Mouse (Mus musculus) urinary bladder, adult 2 months (tissue): Measurements from ENCODE around the gene Hoxd12. TPM values are rescaled to one million over a fixed set of nuclear protein-coding genes. Genes with fewer than 3 reads are reported as not detected.
A peak's percentile ranks its signal among the peaks of the same experiment; 100 is the strongest.

ENCODE experiments used
- DNase-seq: peaks from one replicate; pipeline ENCODE4 v3.0.0; 2022; ENCODE audit warnings: low spot score
- polyA plus RNA-seq: library from polyadenylated mRNA; depleted of rRNA; stranded (reverse); fragments of >200 nt; gene quantifications from 2 replicates; pipeline ENCODE4 v1.2.3, GENCODE M21; 2012

Gene Hoxd12
- polyA plus RNA-seq, 1 experiment: 2.6 TPM

GRCm38 (mm10) chr2:74709465-74710419 is 34.9 kb downstream of the Hoxd12 start:
- no peak for DNase-seq

GRCm38 (mm10) chr2:74710929-74711543 is 36.2 kb downstream of the Hoxd12 start:
- no peak for DNase-seq

GRCm38 (mm10) chr2:74711721-74712621 is 37.2 kb downstream of the Hoxd12 start, which contains the start of the genes Hoxd3 and Hoxd4:
Gene Hoxd3 (plus strand): TSS chr2:74711927.
Gene Hoxd4 (plus strand): TSS chr2:74711929.
- DNase-seq: peak; percentile 74

DNA sequence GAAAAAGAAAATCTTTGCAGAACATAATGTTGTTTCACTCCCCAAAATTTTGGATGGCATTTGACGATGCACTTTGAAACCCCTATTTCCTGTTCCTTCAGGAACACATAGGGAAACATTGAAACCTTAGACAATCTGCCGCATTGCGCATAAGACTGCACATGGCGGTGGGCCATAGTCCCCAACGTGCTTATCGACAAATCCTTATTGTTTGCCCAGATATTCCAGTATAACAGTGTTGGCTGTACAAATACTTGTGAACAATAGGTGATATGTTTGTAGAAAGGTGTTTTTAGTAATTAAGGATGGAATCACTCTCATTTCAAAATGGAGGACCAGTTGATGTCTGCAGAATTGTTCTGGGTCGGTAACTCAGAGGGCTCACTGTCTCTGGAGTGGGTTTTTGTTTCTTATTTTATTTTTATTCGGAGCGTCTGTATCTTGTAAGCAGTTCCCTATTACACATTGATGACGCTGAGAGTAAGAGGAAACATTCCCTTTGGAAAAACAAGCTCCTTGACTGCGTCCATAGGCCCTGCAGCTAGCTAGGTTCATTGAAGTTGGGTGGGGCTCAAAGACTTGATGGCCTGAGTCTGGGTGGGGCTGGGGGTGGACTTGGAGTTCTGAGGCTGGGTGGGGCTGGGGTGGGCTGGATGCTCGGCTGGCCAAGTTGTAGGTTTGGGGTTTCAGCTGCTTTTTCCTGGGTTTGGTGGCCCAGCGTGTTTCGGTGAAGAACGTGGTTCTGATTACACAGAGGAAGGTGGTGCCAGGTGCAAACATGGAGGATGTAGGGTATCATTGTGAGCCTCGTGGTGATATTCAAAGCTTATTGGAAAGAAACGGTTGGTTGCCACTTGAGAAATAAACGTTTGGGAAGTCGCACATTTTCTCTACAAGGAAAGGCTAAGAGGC is 38.7 kb downstream of the Hoxd12 start:
- DNase-seq: no peak

GRCm38 (mm10) chr2:74714156-74714789 is 39.5 kb downstream of the Hoxd12 start:
- no peak for DNase-seq

DNA sequence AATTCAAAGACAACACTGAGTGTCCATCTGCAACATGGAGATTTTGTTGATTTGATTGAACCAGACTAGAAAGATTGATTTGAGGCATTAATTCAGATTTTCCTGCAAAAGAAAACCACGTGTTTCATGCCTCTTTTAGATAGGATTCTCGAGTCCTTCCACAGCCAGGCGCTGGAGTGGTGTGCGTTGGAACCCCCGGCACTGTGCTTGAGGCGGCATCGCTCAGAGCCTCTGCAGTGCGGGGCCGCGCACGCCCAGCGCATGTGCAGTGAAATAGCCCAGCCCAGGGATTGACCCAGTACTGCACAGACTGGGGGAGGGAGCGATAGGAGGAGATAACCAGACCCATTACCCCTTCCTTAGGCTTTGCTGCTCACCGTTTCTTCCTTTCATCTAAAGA is 40.1 kb downstream of the Hoxd12 start:
- DNase-seq: peak; percentile 28

GRCm38 (mm10) chr2:74715504-74716241 is 40.9 kb downstream of the Hoxd12 start:
- peak; percentile 80 for DNase-seq

DNA sequence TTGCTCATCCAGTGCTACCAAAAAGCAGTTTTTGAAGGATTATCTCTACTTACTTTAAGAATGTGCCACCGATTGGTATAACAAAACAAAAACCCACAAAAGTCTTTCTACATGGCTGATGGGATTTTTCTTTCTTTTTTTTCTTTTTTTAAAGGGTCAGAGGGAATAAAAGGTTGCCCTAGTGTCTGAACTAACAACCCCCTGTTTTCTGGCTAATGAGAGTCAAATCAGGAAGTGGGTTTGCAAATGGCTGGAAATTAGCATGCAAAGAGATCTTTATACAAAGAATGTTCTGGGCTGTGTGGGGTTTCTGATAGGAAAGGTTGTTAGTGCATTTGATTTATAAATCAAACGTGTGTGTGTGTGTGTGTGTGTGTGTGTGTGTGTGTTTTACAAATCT is 45.6 kb downstream of the Hoxd12 start:
- no peak for DNase-seq

DNA sequence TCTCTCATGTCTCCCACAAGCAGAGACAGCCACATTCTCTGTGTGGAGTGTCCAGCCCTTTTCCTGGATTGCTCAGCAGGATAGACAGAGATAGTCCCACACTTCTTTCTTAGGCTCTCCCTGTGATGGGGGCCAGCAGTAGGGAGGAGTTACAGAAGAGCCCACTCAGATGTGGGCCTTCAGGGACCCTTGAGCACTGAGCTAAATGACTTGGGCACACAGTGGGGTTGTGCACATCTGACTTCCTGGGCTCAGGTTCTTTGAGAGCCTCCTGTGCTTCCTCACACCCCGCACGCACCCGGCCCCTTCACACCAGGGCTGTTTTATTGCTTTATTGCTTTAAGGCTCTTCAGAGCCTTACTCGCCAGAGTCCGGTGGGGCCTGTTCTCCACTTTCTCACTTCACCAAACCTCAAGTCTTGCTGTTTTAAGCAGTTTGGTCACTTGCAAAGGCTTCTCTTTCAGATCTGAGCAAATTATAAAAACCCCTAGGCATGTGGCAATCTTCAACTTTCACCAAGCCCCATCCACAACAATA is 46.2 kb downstream of the Hoxd12 start:
- no peak for DNase-seq

DNA sequence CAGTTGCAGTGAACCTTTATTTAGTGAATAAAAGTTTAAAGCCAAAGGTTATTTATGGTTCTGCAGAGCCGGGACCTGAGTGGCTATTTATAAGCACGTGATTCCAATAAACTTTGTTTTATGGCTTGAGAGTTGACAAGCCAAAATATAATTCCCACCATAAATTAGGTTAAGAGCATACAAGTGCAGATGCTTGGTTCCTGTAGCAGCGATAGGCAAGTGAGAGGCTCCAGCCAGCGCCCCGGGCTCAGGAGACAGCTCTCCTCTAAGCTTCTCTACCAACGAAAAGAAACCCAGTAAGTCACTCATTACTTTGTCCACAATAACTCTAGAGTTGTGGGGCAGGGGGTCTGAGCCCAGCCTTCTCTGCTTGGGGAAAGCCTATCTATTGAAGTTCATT is 47.1 kb downstream of the Hoxd12 start:
- no peak for DNase-seq

DNA sequence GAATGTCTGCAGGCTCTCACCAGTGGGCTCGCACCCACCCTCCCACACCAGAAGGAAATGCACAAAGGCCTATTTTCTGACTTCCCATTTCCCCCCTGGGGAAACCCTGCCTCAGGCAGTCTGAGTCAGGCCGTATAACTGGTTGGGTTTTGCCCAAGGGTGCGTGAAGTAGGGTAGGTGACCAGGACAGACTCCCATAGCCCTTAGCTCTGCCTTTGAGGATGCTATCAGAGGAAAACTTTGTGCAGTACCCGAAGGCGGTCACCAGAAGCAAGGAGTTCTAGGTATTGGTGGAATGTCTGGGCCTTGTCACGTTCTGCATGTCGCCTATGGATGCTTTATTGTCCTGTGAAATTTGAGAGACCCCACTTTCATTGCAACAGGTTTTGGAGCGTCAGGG is 48.1 kb downstream of the Hoxd12 start:
- DNase-seq: no peak

- no peak for DNase-seq
These were observed 49.6 kb downstream of the Hoxd12 start for GRCm38 (mm10) chr2:74724244-74725015.

DNA sequence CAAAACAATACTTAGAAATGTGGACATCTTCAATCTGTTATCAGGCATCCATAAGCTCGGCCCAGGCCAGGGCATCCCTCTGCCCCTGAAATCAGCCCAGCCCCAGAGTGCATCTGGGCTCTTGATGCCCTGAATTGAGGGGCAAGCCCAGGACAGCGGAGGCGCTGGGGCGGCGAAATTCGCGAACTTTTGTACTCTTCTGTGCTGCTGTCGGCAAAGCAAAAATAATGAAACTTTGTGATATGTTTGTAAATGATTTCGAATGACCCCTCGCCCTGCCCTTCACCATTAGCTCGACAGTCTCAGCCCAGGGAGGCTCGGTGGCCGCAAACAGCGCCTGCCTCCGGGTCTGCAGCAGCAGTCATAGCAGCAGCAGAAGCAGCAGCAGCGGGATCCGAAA is 50.4 kb downstream of the Hoxd12 start:
- DNase-seq: no peak

GRCm38 (mm10) chr2:74726551-74726950 is 51.7 kb downstream of the Hoxd12 start, which contains the start of gene Gm28230:
Gene Gm28230 (plus strand): TSS chr2:74726728.
- no peak for DNase-seq

GRCm38 (mm10) chr2:74726973-74727639 is 52.3 kb downstream of the Hoxd12 start:
- no peak for DNase-seq
